Mouse (Mus musculus) cerebellum, postnatal 14 days (tissue): ENCODE measurements around the gene Vps13a.
A peak's percentile ranks its signal among the peaks of the same experiment; 100 is the strongest.

Experiments used
- DNase-seq, 2 experiments: peaks; one replicate each; pipeline ENCODE4 v3.0.0; 2021; ENCODE audit warnings: mixed read lengths in 2 of 2

Gene Vps13a

DNA sequence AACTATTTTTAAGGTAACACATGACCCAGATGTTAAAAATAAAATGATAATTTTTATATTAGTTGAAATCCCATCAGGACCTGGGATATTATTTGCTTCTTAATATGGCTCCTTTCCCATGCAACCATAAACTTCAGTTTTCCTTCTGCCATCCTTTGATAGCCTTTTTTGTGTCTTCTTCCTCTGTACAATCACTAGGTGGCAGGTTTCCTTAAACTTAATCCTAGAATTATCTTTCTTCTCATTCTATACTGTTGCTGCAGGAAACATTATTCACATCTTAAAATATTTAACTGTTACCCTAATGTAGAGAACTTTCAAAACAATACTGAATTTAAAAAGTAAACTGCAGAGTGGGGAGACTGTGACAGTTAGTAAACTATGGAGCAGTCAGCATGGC lies 24.9 kb downstream of the Vps13a start:
- DNase-seq, result no peak

DNA sequence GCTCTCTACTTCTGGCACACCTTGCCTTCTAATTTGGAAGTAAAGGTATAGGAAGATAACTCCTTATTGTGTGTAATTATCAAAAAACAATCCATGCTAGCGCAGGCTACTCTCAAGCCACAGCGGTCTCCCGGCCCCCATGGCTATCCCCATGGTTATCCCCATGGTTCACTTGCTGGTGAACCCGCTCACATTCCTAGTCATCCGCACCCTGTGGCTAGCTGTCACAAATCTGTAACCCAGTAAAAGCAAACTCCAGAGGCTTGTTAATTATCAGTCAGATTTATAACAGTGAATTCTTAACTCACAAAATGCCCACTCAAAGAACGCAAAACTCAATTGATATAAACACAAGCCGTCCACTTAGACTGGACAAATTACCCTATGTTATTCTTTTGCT lies 25.5 kb downstream of the Vps13a start:
- no peak for DNase-seq

DNA sequence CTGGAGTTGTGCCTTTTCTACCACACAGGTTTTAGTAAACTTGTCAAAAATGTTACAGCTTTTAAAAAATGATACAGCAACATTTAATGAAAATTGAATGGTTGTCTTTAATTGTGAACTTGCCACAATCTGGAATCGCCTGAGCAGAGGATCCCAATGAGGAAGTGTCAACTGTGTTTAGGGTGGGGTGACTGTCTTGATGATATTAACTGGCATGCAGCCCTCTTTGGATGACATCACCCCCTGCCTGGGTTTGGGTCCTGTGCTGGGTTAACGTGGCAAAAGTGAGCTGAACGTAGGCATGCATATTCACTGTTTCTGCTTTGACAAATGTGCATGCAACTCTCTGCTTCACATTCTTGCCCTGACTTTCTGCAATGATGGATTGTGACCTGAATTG lies 27.6 kb downstream of the Vps13a start:
- no peak for DNase-seq

DNA sequence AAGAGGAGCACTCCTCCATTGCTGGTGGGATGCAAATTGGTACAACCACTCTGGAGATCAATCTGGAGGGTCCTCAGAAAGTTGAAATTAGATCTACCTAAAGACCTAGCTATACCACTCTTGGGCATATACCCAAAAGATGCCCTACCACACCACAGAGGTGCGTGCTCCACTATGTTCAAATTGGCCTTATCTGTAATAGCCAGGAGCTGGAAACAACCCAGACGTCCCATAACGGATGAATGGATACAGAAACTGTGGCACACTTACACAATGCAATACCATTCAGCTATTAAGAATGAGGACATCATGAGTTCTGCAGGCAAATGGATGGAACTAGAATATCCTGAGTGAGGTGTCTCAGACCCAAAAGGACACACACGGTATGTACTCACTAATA lies 43.9 kb downstream of the Vps13a start:
- no peak for DNase-seq

DNA sequence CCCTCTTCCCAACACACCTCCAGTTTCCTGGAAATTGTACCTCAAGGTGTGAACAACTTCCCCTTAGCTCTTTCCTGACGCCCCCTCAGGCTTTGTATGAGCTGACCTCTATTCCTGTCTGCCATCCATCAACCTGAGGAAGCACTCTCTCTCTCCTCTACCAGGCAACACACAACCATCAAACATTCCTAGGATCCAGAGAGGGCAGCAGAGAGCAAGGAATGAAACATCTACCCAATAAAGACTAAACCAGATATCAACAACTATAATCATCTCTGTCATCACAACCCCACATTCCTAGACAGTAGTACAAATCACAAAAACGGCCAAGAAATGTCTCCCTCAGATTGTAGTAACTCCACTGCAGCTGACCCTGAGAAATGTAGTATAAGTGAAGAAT lies 52.0 kb downstream of the Vps13a start:
- peak; percentile 5 to 12 for DNase-seq

DNA sequence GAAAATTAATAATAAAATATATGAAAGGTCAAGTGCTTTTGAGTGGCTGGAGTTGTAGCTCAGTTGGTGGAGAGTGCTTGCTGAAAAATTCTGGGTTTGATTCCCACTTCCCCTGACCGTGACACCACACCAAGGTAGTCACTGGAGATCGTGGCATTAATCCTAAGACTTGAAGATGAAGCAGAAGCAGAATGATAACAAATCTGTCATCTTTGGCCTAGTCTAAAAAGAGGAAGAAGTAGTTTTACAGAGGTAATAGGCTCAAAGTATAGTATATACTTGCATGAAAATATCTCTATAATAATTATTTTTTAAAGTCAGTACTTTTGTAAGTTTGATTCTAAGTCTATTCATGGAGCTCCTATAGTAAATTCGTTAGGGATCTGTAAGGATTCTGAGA lies 65.5 kb downstream of the Vps13a start:
- no peak for DNase-seq

DNA sequence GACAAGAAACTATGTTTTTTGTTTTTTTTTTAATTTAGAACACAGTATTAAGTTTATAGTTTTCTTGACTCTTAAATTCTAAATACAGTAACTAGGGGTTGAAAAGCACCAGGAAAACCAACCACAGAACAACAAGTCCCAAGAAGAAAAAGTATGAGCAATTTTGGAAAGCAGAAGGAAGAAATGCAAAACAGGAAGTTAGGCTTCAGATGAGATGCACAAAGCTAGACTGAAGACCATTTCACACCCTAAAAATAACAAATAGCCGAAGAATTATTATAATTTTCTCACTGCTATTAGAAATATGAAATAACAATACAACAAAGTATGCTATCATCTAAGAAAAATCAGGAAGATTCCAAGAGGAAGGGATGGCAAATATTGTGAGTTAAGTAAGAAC lies 78.9 kb downstream of the Vps13a start:
- DNase-seq, result no peak

DNA sequence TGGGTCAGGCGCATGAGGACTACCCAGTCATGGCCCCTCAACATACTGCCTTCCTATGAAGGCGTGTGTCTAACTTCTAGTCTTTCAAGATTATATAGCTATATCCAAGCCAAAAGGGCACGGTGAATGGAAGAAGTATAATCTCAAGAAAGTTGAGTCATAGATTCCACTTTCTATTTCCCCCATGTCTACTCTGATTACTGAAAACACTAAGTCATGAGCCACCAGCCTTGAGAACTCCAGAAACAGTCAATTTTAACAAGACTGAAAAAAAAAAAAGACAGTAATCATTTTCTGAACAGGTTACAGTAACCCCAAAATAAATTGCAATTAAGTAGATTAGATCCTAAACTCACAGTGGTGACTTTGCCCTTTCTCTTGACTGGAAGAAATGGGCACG lies 95.8 kb downstream of the Vps13a start:
- DNase-seq, result no peak

DNA sequence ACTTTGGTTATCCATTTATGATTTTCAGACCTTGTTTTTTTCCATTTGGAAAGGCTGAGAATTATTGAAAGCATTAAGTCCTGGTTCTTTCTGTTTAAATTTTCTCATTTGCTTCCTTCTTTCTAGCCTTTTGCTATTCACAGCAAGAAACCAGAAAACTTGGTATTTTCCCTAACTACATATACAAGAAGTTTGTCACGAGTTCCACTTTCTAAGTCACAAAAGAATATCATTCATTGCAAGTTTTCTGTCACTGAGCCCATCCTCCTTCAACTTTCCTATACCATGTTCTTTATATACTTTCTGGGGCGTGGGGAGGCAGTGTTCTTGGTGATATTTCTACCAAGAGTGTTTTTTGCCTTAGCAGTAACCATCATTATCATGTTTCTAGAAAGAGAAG lies 96.5 kb downstream of the Vps13a start:
- DNase-seq, result no peak

DNA sequence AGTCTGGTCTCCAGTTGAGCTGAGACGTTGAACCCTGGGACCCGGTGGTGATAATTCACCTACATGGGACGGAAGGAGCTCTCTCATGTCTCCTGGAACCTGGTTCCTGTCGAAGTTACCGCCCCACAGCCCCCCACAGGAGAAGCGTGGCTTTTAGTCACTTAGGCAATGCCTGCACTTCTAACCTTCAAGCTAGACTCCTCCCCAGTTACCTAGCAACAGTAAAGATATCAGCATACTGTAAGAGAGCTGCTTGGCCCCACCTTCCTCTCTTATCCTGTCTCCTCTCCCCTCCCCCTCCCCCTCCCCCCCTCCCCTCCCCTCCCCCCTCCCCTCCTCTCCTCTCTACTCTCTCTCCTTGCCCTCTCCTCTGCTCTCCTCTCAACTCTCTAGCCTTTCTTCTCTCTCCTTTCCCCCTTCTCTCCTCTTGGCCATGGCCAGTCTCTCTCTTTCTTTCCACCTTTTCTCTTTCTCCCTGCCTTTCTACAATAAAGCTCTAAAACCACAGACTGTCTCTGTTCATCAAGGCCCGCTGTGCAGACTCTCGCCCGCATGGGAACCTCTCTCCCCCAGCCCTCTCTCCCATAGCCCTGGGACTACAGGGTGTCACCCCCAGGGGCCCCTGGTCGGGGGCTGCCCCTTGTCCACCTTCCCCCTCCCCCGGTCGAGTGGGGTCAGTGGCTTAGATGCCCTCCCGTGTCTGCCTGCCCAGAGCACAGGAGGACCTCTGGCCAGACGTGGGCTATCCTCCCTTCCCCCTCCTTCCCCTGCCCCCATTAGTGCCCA lies 154.9 kb downstream of the Vps13a start:
- no peak for DNase-seq

DNA sequence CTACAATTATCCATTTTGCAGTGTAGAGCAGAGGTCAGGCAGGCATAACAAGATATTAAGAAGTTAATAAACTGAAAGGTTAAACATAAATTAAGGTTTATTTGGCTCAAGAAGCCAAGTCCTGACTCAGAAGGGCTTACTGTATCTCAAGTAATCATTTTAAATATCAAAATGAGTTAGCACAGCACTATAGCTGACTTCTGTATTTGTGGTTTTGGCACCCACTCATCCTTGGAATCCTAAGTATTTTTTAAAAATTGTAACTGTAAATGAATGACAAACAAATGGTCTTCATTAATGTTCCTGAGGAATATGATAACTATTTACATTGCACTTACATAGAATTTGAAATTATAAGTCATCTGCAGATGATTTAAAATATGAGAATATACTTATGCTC lies 155.7 kb downstream of the Vps13a start:
- DNase-seq, result no peak

DNA sequence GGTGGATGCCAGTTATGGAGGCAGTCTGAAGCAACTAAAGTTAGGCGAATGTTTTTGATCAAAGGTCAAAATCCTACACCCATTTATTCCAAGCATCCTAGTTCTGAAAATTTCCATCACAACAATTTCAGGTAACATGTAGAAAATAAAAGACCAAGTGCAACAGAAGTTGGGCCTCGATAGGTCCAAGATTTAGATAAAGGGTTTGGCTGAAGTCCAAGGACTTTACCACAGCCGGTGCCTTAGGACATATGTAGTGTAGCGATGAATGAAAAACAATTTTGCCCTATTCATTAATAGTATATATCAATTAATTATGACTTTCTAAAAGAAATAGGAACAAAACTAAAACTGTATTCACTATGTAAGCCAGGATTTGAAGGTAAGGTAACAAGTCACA lies 157.6 kb downstream of the Vps13a start:
- DNase-seq, result no peak

DNA sequence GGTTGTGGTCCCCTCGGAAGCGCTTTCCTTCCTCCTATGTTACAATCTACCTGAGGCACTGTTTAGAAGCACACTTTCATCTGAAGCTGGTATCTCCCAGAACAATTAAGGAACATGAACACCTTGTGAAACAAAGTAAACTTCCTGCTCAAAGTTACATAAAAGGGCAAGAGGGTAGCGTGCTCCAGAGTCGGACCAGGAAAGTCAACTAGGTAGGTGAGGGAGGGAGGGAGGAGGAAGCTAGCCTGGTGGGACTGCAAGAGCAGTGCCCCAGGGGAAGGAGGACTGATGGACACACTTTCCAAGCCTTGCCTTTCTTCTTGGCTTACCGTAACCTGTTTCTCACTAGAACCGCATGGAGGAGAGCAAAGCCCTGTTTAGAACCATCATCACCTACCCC lies 173.1 kb downstream of the Vps13a start:
- DNase-seq, result no peak

DNA sequence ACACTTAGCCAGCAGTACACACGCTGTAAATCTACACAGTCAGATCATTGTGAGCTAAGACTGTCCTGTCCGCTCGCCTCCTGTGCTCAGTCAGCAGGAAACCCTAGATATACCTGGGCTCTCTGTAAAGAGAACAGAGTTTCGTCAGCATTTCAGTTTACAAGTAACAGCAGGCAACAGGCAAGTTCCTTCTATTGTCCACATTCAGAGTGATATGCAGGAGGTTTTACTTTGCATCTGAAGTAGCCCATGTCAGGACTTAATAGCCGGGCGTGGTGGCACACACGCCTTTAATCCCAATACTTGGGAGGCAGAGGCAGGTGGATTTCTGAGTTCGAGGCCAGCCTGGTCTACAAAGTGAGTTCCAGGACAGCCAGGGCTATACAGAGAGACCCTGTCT lies 178.7 kb downstream of the Vps13a start:
- DNase-seq, result no peak

DNA sequence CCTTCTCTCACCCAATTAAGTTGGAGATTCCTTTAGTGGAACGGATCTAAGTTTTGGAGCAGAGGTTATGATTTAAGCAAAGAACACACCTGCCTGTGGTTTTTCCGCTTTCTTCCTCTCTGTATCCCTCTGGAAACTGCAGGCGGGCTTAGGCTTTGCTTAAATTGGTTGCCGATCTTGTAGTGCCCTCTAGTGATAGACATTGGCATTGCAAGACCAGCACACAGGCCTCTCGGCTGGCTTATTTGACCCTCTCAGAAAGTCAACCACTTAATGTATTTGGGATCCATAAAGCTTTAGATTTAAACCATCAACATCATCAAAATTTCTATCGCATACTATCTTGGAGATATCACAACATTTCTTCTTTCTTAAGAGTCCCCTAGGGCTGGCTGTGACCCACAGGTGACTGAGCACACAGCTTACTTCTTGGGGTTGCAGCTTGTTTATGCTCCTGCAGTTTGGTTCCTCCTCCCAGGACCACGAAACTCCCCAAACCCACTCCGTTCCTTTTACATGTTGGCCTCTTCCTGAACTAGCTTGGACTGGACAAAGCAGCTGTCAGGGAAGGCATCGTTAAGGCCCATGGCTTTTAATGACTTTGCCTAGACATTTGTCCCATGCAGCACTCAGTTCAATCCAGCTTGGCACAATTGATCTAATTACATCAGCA lies 181.3 kb downstream of the Vps13a start:
- DNase-seq, result peak; percentile 89 to 93

DNA sequence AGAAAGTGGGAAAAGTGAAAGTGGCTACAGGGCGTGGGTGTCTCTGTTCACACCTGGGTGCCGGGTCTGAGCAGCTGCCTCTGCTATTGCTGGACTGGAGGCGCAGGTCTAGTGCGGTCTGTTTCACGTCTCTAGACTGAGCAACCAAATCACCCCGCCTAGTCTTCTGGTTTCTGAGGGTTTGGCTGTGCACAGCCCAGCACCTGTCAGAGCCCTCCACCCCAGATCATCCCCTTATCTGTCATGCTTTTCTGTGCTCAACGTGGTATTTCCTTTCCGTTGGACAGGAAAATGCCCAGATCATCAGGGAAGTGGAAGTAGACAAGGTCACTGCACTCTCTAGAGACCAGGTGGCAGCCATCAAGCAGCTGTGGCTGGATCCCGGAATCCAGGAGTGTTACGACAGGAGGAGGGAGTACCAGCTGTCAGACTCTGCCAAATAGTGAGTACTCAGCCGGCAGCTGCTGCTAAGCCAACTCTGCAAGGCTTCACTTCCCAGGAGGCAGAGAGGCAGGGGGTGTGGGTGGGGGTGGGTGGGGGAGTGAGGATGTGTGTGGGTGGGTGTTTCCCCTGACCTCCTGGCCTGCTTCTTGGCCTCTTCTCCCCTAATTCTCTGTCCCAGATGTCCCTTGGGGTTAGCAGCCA lies 182.0 kb downstream of the Vps13a start:
- DNase-seq, result no peak

DNA sequence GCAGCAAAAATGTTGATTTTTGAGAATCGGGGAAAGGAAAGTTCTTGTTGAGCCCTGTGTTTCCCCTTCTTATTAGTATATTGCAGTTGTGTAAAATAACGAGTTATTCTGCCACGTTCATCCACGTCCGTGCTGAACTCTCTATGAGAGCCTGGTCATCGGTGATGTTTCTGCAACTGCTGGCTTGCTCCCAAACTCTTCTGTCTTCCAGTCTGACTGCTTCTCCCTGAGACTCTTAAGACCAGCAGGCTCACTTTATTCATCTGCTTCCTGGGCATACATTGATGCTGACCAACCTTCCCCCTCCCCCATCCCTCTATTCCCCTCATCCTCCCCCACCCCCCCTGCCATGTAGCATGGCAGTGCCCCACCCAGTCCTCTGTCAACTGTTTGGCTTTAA lies 183.5 kb downstream of the Vps13a start:
- no peak for DNase-seq

DNA sequence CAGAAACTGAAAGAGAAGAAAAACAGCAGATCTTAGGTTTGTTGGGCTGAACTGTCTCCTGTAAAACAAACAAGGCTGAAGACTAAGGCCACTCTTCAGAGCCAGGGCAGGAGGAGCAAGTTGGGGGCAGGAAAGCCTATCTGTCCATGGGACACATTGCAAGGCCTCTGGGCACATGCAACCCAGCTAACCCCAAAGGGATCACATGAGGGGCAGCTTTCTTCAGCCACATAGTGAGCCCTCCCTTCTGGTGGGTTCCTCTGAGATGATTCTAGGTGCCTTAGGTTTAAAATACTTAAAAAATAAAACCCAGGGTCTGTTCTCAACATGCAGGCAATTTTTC lies 186.8 kb downstream of the Vps13a start:
- DNase-seq, result no peak

DNA sequence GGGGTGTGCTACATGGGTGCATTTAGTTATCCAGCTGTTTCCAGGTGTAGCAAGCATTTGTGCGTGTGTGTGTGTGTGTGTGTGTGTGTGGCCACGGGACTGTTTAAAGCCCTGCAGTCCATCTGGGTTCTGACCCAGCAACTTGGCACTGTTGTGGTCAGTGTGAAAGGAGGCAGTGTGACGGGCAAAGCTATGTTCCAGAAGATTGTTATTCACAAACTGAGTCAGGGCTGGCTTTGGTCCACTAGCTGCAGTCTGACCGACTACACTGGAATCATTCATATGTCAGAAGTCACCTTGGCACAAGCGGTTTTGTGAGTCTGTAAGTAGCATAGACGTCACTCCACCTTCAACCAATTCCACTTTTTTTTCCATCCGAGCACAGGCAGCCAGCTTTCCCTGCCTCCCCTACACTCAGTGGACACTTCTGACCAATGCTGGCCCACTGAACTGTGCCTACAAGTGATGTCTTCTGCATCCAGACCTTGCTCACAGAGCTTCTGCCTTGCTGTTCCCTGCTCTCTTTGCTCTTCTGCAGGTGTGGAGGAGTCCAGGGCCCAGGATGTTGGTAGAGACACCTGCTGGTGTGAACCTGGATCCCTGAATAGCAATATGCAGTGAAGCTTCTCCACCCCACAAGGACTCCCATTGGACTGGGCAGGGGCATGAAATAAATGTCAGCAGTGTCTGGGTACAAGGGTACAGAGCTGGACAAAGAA lies 187.3 kb downstream of the Vps13a start:
- peak in 1 of 2 experiments; percentile 18 for DNase-seq

DNA sequence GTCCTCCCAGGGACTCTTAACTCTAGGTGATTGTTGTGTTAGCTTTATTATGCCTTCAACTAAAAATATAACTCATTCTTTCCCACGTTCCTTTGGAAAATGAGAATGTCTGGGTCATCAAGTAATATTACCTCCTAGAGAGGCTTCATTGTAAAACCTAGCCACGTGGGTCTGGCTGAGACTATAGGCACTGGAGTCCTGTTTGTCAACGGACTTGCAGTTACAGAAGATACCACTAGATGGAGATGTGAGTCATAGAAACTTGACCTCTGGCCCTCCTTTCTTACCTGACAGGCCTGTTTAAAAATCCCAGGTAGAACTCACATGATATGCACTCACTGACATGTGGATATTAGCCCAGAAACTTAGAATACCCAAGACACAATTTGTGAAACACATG lies 195.4 kb downstream of the Vps13a start:
- DNase-seq, result peak; percentile 20 to 44

DNA sequence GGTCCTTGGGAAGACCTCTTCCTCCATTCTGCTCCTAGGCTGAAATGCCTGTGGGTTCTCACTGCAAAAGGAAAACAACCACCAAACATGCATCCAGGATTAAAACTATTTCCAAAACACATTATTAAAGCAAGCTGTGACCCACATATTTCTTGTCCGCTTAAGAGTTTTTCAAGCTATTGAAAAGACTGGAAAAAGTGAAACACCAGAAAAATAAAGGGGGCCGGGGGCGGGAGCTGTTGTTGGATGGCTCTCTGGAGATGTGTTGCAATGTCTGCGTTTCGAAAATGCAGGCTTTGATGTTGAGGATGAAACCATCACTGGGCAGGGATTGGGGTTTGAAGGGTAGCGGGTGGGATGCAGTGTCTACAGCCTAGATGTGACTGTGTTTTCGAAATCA lies 196.2 kb downstream of the Vps13a start:
- no peak for DNase-seq

DNA sequence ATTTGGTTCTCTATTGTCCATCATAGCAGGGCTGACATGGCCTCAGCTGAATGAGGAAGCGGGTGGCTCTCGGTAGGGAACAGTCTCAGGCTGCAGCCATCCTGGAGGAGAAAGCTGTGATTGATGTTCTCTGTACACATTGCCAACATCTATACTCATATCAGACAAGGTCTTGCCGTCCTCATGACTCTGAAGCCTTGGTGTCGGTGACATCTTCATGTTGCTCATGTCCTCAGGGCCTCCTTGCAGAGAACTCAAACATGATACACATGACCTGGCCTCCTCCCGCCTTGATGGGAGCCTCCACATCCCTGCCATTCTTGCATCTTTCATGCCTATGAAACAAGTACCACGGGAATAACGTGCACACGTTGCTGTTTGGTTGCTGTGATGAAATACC lies 200.2 kb downstream of the Vps13a start:
- DNase-seq, result no peak

DNA sequence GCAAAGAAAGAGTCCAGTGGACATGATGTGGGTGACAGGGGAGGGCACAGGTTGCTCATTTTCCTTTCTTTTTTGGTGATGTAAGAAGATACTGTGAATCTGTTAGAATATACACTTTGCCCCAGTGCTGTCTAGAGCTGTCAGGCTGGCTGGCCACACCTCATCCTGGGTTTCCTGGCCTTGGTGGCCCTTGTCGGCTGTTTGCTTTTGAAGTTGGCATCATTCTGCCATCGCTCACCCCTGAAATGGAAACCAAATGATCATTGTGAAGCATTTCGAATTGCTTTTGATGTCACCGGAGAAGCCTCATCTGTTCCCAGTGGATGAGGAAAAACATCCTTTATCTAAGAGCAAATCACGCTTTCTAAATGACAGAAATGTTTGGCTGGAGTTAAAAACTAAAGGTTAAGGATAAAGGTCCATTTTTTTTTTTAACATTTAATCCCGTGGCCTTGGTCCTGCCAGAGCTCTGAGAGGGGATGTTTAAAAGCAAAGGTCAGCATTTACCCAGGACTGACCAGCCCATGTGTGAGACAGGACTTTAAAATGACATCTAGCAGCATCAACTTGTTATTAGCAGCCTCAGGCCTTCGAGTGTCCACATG lies 201.0 kb downstream of the Vps13a start:
- no peak for DNase-seq
